Comparison of ENCODE assay signal across 29 mouse cellular contexts in the genomic region with DNA sequence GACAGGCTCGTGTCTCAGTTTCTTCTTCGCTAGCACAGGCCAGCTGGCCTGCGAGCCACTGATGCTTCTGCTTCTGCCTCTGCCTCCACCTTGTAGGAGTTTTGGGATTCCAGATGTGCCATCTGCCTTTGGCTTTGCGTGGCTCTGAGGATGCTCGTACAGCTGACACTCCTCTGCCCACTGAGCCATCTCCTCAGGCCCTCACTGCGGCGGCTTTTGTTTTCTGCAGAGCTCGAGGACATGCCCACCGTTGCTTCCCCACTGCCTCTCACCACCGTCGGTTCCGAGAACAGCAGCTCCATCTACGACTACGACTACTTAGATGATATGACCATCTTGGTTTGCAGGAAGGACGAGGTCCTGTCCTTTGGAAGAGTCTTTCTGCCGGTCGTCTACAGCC. TPM values are rescaled to one million over a fixed set of nuclear protein-coding genes. Genes with fewer than 3 reads are reported as not detected.
"Had no signal": no experiment of that assay in that cellular context is flagged by ENCODE, and none has a peak within 500 bp of the region (broad histone marks: within the 10 kb centered on the region; RNA-seq: fewer than 3 reads in every experiment).

No protein-coding gene starts in this region.

- H3K4me3 ChIP-seq: left cerebral cortex, adult 2 months; lung, embryonic 15.5 days; midbrain, embryonic 12.5 days; midbrain, embryonic 15.5 days; neural tube, embryonic 12.5 days; neural tube, embryonic 15.5 days; stomach, embryonic 15.5 days had no signal

- DNase-seq: kidney, adult 2 months; kidney, postnatal 36 days; layer of hippocampus, postnatal 36 days; lung, adult 18-20 months; lung, postnatal 10 days; lung, postnatal 36 days; retina, postnatal 1 day; right cerebral cortex, postnatal 25 days; thymus, postnatal 25 days had no signal

- H3K27ac ChIP-seq: hindbrain, postnatal 0 days; kidney, postnatal 0 days; left cerebral cortex, adult 2 months; liver, embryonic 14.5 days; lung, embryonic 15.5 days; midbrain, embryonic 12.5 days; midbrain, embryonic 15.5 days; neural tube, embryonic 12.5 days; neural tube, embryonic 15.5 days; stomach, embryonic 15.5 days had no signal

- H3K36me3 ChIP-seq: lung, embryonic 15.5 days; midbrain, embryonic 12.5 days; midbrain, embryonic 15.5 days; neural tube, embryonic 12.5 days; neural tube, embryonic 15.5 days; stomach, embryonic 15.5 days had no signal

- H3K9ac ChIP-seq: liver, embryonic 14.5 days; lung, embryonic 15.5 days; midbrain, embryonic 12.5 days; midbrain, embryonic 15.5 days; neural tube, embryonic 12.5 days; neural tube, embryonic 15.5 days; stomach, embryonic 15.5 days had no signal

- H3K4me1 ChIP-seq: lung, embryonic 15.5 days; midbrain, embryonic 12.5 days; midbrain, embryonic 15.5 days; neural tube, embryonic 12.5 days; neural tube, embryonic 15.5 days; stomach, embryonic 15.5 days had no signal

- H3K9me3 ChIP-seq: lung, embryonic 15.5 days; midbrain, embryonic 12.5 days; midbrain, embryonic 15.5 days; neural tube, embryonic 12.5 days; neural tube, embryonic 15.5 days; stomach, embryonic 15.5 days had no signal

- ATAC-seq: hindbrain, postnatal 0 days; inflammation-experienced regulatory T-cells, adult 6 months; intestine, embryonic 16.5 days; midbrain, embryonic 15.5 days had no signal

- H3K27me3 ChIP-seq: lung, embryonic 15.5 days; midbrain, embryonic 15.5 days; neural tube, embryonic 12.5 days; neural tube, embryonic 15.5 days; stomach, embryonic 15.5 days had no signal

- H3K4me2 ChIP-seq: liver, embryonic 11.5 days; lung, embryonic 15.5 days; midbrain, embryonic 12.5 days; midbrain, embryonic 15.5 days; neural tube, embryonic 12.5 days; neural tube, embryonic 15.5 days; stomach, embryonic 15.5 days had no signal

RNA-seq across cellular contexts. Expression of a gene that starts 7.8 kb away (rescaled TPM):
- total RNA-seq: hindbrain, postnatal 0 days; layer of hippocampus, adult 8-10 months; layer of hippocampus, postnatal 10 days; layer of hippocampus, postnatal 36 days; left cerebral cortex, adult 2 months; left cerebral cortex, postnatal 10 days; left cerebral cortex, postnatal 36 days had no signal
- polyA plus RNA-seq: hindbrain, postnatal 0 days; inflammation-experienced regulatory T-cells, adult 6 months; intestine, embryonic 16.5 days; kidney, embryonic 14.5 days; kidney, postnatal 0 days; limb, embryonic 11.5 days; limb, embryonic 14.5 days; liver, embryonic 11.5 days; lung, embryonic 15.5 days; midbrain, embryonic 12.5 days; midbrain, embryonic 15.5 days; neural tube, embryonic 12.5 days; neural tube, embryonic 15.5 days had no signal

RNA-seq across cellular contexts. Expression of a gene that starts 10.2 kb away (rescaled TPM):
- polyA plus RNA-seq: inflammation-experienced regulatory T-cells, adult 6 months had no signal
